Mouse (Mus musculus) midbrain, embryonic 14.5 days (tissue): ENCODE data around the gene Smad9. TPM values are rescaled to one million over a fixed set of nuclear protein-coding genes. Genes with fewer than 3 reads are reported as not detected.

Experiments
- ATAC-seq: fragments of 200-750 bp; cut with Nextera tagmentation; 2 replicates; pipeline ENCODE4 v1.8.0; 2017; ENCODE audit warnings: moderate number of reproducible peaks, moderate library complexity; ENCODE audit not compliant: low FRiP score, low TSS enrichment
- DNase-seq: peaks from one replicate; pipeline ENCODE4 v3.0.0-alpha.2; 2015
- H3K27ac ChIP-seq: fragments of 300-500 bp; sonication (generic); replicated peaks from 2 replicates; pipeline ENCODE4 v1.5.1; 2014; ENCODE audit warnings: mild to moderate bottlenecking, low read depth, low read length, moderate library complexity
- H3K27me3 ChIP-seq: fragments of 300-500 bp; sonication (generic); 2 replicates; pipeline ENCODE4 v1.6.1; 2014; ENCODE audit warnings: low read length, control low read depth, mixed read lengths; ENCODE audit not compliant: control insufficient read depth, insufficient read depth
- H3K36me3 ChIP-seq: fragments of 300-500 bp; sonication (generic); 2 replicates; pipeline ENCODE4 v1.6.1; 2014; ENCODE audit warnings: low read length, control low read depth; ENCODE audit not compliant: control insufficient read depth, insufficient read depth
- H3K4me1 ChIP-seq: fragments of 300-500 bp; sonication (generic); 2 replicates; pipeline ENCODE4 v1.6.1; 2014; ENCODE audit warnings: mild to moderate bottlenecking, antibody characterized with exemption, low read length, control low read depth; ENCODE audit not compliant: control insufficient read depth, insufficient read depth
- H3K4me2 ChIP-seq: fragments of 300-500 bp; sonication (generic); 2 replicates; pipeline ENCODE4 v1.6.1; 2014; ENCODE audit warnings: mild to moderate bottlenecking, low read length, moderate library complexity
- H3K4me3 ChIP-seq: fragments of 300-500 bp; sonication (generic); replicated peaks from 2 replicates; pipeline ENCODE4 v1.5.1; 2014; ENCODE audit warnings: low read depth, low read length
- H3K9ac ChIP-seq: fragments of 300-500 bp; sonication (generic); replicated peaks from 2 replicates; pipeline ENCODE4 v1.6.1; 2014; ENCODE audit warnings: mild to moderate bottlenecking, low read length, moderate library complexity
- H3K9me3 ChIP-seq: fragments of 300-500 bp; sonication (generic); 2 replicates; pipeline ENCODE4 v1.6.1; 2016; ENCODE audit warnings: low read length, control low read depth, mixed read lengths; ENCODE audit not compliant: control insufficient read depth
- WGBS: fragments of 180-500 bp; shearing (Covaris S2); extraction: QIAGEN DNeasy Blood & Tissue Kit; methylation state at CpG from one replicate; pipeline ENCODE4 v1.1.7; 2014; 5-methylcytosine and 5-hydroxymethylcytosine counted together
- polyA plus RNA-seq: library from polyadenylated mRNA; unstranded; fragments of >200 nt; fragmentation: Nextera tagmentation; extraction: Ambion mirVana; gene quantifications from 2 replicates; pipeline ENCODE4 v1.2.1, GENCODE M21; 2014

The Smad9 gene
- polyA plus RNA-seq, 1 experiment from 2014 or later: 0.30 TPM

GRCm38 (mm10) chr3:54791822-54792677 lies 36.7 kb downstream of the Smad9 start:
- no peak overlapping the region for H3K27ac ChIP-seq
- H3K4me1 ChIP-seq: no peaks in the 10 kb centered on the region
- DNase-seq (no peak), ATAC-seq (no peak)
- 79% methylated on average over 10 of the region's 10 CpGs for WGBS
- no peaks in the 10 kb centered on the region for H3K36me3 ChIP-seq
- no peak overlapping the region for H3K4me3 ChIP-seq
- H3K9ac ChIP-seq: no peak overlapping the region
- H3K9me3 ChIP-seq: peaks cover 5% of the 10 kb centered on the region; the same call in 1 of the 2 replicates
- no peak overlapping the region for H3K4me2 ChIP-seq
- H3K27me3 ChIP-seq: no peaks in the 10 kb centered on the region

- Histone ChIP-seq H3K36me3 (no peaks in the 10 kb centered on the region), H3K27ac (no peak overlapping the region), H3K4me3 (no peak overlapping the region), H3K4me1 (no peaks in the 10 kb centered on the region), H3K9me3 (peaks cover 5% of the 10 kb centered on the region; the same call in 1 of the 2 replicates), H3K9ac (no peak overlapping the region), H3K4me2 (no peak overlapping the region), H3K27me3 (no peaks in the 10 kb centered on the region)
- ATAC-seq (no peak), DNase-seq (no peak)
- WGBS: 89% methylated on average over 6 of the region's 6 CpGs
These were observed 38.4 kb downstream of the Smad9 start for GRCm38 (mm10) chr3:54793762-54794161.

- no peaks in the 10 kb centered on the region for H3K27me3 ChIP-seq
- no peaks in the 10 kb centered on the region for H3K4me1 ChIP-seq
- ATAC-seq (no peak), DNase-seq (no peak)
- H3K27ac ChIP-seq: no peak overlapping the region
- peaks cover 5% of the 10 kb centered on the region; the same call in 1 of the 2 replicates for H3K9me3 ChIP-seq
- H3K4me2 ChIP-seq: no peak overlapping the region
- 94% methylated on average over 5 of the region's 5 CpGs for WGBS
- H3K4me3 ChIP-seq: no peak overlapping the region
- no peak overlapping the region for H3K9ac ChIP-seq
- H3K36me3 ChIP-seq: no peaks in the 10 kb centered on the region
These were observed 40.0 kb downstream of the Smad9 start for GRCm38 (mm10) chr3:54795379-54795778.

- H3K9me3 ChIP-seq: peaks cover 5% of the 10 kb centered on the region; the same call in 1 of the 2 replicates
- no peak overlapping the region for H3K27ac ChIP-seq
- ATAC-seq (no peak), DNase-seq (peak; percentile 32)
- H3K27me3 ChIP-seq: no peaks in the 10 kb centered on the region
- WGBS: 98% methylated on average over 1 of the region's 1 CpGs
- H3K4me3 ChIP-seq: no peak overlapping the region
- H3K4me2 ChIP-seq: no peak overlapping the region
- no peaks in the 10 kb centered on the region for H3K4me1 ChIP-seq
- H3K9ac ChIP-seq: no peak overlapping the region
- H3K36me3 ChIP-seq: no peaks in the 10 kb centered on the region
These were observed 40.4 kb downstream of the Smad9 start for GRCm38 (mm10) chr3:54795806-54796205.

GRCm38 (mm10) chr3:54797211-54797610 lies 41.8 kb downstream of the Smad9 start:
- Histone ChIP-seq H3K27me3 (no peaks in the 10 kb centered on the region), H3K4me1 (no peaks in the 10 kb centered on the region), H3K9ac (no peak overlapping the region), H3K27ac (no peak overlapping the region), H3K4me2 (no peak overlapping the region), H3K9me3 (peaks cover 5% of the 10 kb centered on the region; the same call in 1 of the 2 replicates), H3K36me3 (no peaks in the 10 kb centered on the region), H3K4me3 (no peak overlapping the region)
- 36% methylated on average over 16 of the region's 16 CpGs for WGBS
- peak; percentile 74 for DNase-seq
- peak; percentile 43 for ATAC-seq

GRCm38 (mm10) chr3:54803713-54804112 lies 48.3 kb downstream of the Smad9 start:
- peaks cover 22% of the 10 kb centered on the region for H3K36me3 ChIP-seq
- WGBS: 97% methylated on average over 8 of the region's 8 CpGs
- no peaks in the 10 kb centered on the region for H3K27me3 ChIP-seq
- no peak overlapping the region for H3K27ac ChIP-seq
- no peaks in the 10 kb centered on the region for H3K9me3 ChIP-seq
- H3K4me2 ChIP-seq: no peak overlapping the region
- no peak overlapping the region for H3K4me3 ChIP-seq
- no peak for ATAC-seq
- no peak overlapping the region for H3K9ac ChIP-seq
- no peak for DNase-seq
- H3K4me1 ChIP-seq: peaks cover 20% of the 10 kb centered on the region

- under 1% methylated on average over 56 of the region's 56 CpGs for WGBS
These were observed 51.8 kb downstream of the Smad9 start for GRCm38 (mm10) chr3:54807061-54807661.

GRCm38 (mm10) chr3:54807666-54808217 lies 52.4 kb downstream of the Smad9 start, which contains the start of gene Rfxap:
TSS of gene Rfxap (minus strand) at chr3:54807791.
- no peaks in the 10 kb centered on the region for H3K27me3 ChIP-seq
- H3K4me3 ChIP-seq: peak within 1 kb of the TSS; percentile 92
- DNase-seq: peak; percentile 99
- under 1% methylated on average over 52 of the region's 52 CpGs for WGBS
- peak within 1 kb of the TSS; percentile 92 for H3K4me2 ChIP-seq
- peaks cover 20% of the 10 kb centered on the region for H3K4me1 ChIP-seq
- H3K27ac ChIP-seq: peak within 1 kb of the TSS; percentile 97
- H3K9ac ChIP-seq: peak within 1 kb of the TSS; percentile 94
- ATAC-seq: peak; percentile 92
- no peaks in the 10 kb centered on the region for H3K9me3 ChIP-seq
- peaks cover 22% of the 10 kb centered on the region for H3K36me3 ChIP-seq

More at GRCm38 (mm10) chr3:54807061-54807661, 51.8 kb downstream of the Smad9 start:
- no peaks in the 10 kb centered on the region for H3K27me3 ChIP-seq
- peak; percentile 86 for ATAC-seq
- peak overlapping the region; percentile 94 for H3K9ac ChIP-seq
- peak overlapping the region; percentile 92 for H3K4me3 ChIP-seq
- peak overlapping the region; percentile 92 for H3K4me2 ChIP-seq
- H3K4me1 ChIP-seq: peaks cover 20% of the 10 kb centered on the region
- peak overlapping the region; percentile 97 for H3K27ac ChIP-seq
- DNase-seq: no peak
- H3K36me3 ChIP-seq: peaks cover 22% of the 10 kb centered on the region
- H3K9me3 ChIP-seq: no peaks in the 10 kb centered on the region
